Mouse (Mus musculus) C2C12 (cell line): ENCODE measurements around the gene Arhgap23. TPM values are rescaled to one million over a fixed set of nuclear protein-coding genes. Genes with fewer than 3 reads are reported as not detected.

Experiments
- H3K27me3 ChIP-seq: one replicate; pipeline ENCODE4 v1.6.1; 2011; ENCODE audit not compliant: control insufficient read depth, insufficient read depth, insufficient read length
- H3K36me3 ChIP-seq: one replicate; pipeline ENCODE4 v1.6.1; 2011; ENCODE audit not compliant: control insufficient read depth, insufficient read depth
- H3K4me3 ChIP-seq: one replicate; pipeline ENCODE4 v1.5.1; 2011; ENCODE audit warnings: mild to moderate bottlenecking, control low read depth; ENCODE audit not compliant: poor library complexity, insufficient read depth, severe bottlenecking
- H3K79me2 ChIP-seq: one replicate; pipeline ENCODE4 v1.6.1; 2011; ENCODE audit not compliant: control insufficient read depth, insufficient read depth
- H3K79me3 ChIP-seq: one replicate; pipeline ENCODE4 v1.6.1; 2011; ENCODE audit warnings: low read depth, control low read depth
- H3ac ChIP-seq: one replicate; pipeline ENCODE3; 2011; ENCODE audit warnings: low read depth; ENCODE audit not compliant: control insufficient read depth, insufficient read length
- CEBPB ChIP-seq: IDR thresholded peaks from one replicate; pipeline ENCODE4 v1.6.1; 2011; ENCODE audit warnings: low read depth, mild to moderate bottlenecking, control low read depth, moderate library complexity
- CTCF ChIP-seq: IDR thresholded peaks from one replicate; pipeline ENCODE4 v1.5.1; 2011; ENCODE audit not compliant: control insufficient read depth, insufficient read depth, insufficient read length
- FOSL1 ChIP-seq: IDR thresholded peaks from one replicate; pipeline ENCODE4 v1.8.0; 2011; ENCODE audit warnings: mild to moderate bottlenecking, low read length; ENCODE audit not compliant: poor library complexity, insufficient read depth, severe bottlenecking
- MAX ChIP-seq: IDR thresholded peaks from one replicate; pipeline ENCODE4 v1.6.1; 2011; ENCODE audit warnings: mild to moderate bottlenecking, control low read depth
- MYOD1 ChIP-seq: IDR thresholded peaks from one replicate; pipeline ENCODE4 v1.6.1; 2011; ENCODE audit warnings: low read depth; ENCODE audit not compliant: control insufficient read depth, insufficient read length
- MYOG ChIP-seq: IDR thresholded peaks from one replicate; pipeline ENCODE4 v1.6.1; 2011; ENCODE audit not compliant: control insufficient read depth, insufficient read length; ENCODE audit errors: extremely low read depth
- USF1 ChIP-seq: IDR thresholded peaks from one replicate; pipeline ENCODE4 v1.6.1; 2011; ENCODE audit warnings: low read depth, mild to moderate bottlenecking, control low read depth, moderate library complexity
- polyA plus RNA-seq: library from polyadenylated mRNA; unstranded; fragments of >200 nt; fragmentation: generic; extraction: Trizol; gene quantifications from one replicate; pipeline ENCODE4 v1.2.1, GENCODE M21; 2012; ENCODE audit warnings: missing spikeins

The Arhgap23 gene
- polyA plus RNA-seq, 1 experiment, result 23.9 TPM

GRCm38 (mm10) chr11:97534442-97535307, 119.3 kb downstream of the Arhgap23 start:
- Histone ChIP-seq H3K4me3 (no peak overlapping the region), H3K79me2 (no peaks in the 10 kb centered on the region), H3K79me3 (no peaks in the 10 kb centered on the region), H3K36me3 (no peaks in the 10 kb centered on the region), H3K27me3 (peaks cover 72% of the 10 kb centered on the region), H3ac (no peak overlapping the region)
- TF ChIP-seq FOSL1 (no peak), USF1 (no peak), MYOG (no peak), MYOD1 (no peak), CTCF (no peak), MAX (no peak), CEBPB (no peak)

GRCm38 (mm10) chr11:97535308-97535630, 119.9 kb downstream of the Arhgap23 start:
- no peak overlapping the region for H3K4me3 ChIP-seq
- no peak overlapping the region for H3ac ChIP-seq
- H3K36me3 ChIP-seq, result no peaks in the 10 kb centered on the region
- TF ChIP-seq USF1 (no peak), MYOG (no peak), FOSL1 (no peak), MAX (no peak), MYOD1 (no peak), CEBPB (no peak), CTCF (no peak)
- no peaks in the 10 kb centered on the region for H3K79me2 ChIP-seq
- peaks cover 76% of the 10 kb centered on the region for H3K27me3 ChIP-seq
- H3K79me3 ChIP-seq, result no peaks in the 10 kb centered on the region

GRCm38 (mm10) chr11:97535660-97536059, 120.3 kb downstream of the Arhgap23 start:
- TF ChIP-seq MYOG (no peak), MAX (no peak), FOSL1 (no peak), CTCF (no peak)
- H3K27me3 ChIP-seq, result peaks cover 74% of the 10 kb centered on the region
- H3K79me3 ChIP-seq, result no peaks in the 10 kb centered on the region
- no peak overlapping the region for H3K4me3 ChIP-seq
- H3K36me3 ChIP-seq, result no peaks in the 10 kb centered on the region
- no peak overlapping the region for H3ac ChIP-seq
- no peaks in the 10 kb centered on the region for H3K79me2 ChIP-seq

GRCm38 (mm10) chr11:97536083-97536747, 120.9 kb downstream of the Arhgap23 start:
- H3K4me3 ChIP-seq, result no peak overlapping the region
- no peak overlapping the region for H3ac ChIP-seq
- H3K79me2 ChIP-seq, result no peaks in the 10 kb centered on the region
- TF ChIP-seq USF1, result no peak
- TF ChIP-seq MYOD1, result no peak
- no peak for TF ChIP-seq CTCF
- no peak for TF ChIP-seq CEBPB
- no peak for TF ChIP-seq FOSL1
- TF ChIP-seq MYOG, result no peak
- no peak for TF ChIP-seq MAX
- H3K36me3 ChIP-seq, result no peaks in the 10 kb centered on the region
- H3K79me3 ChIP-seq, result no peaks in the 10 kb centered on the region
- peaks cover 76% of the 10 kb centered on the region for H3K27me3 ChIP-seq

- H3K36me3 ChIP-seq, result no peaks in the 10 kb centered on the region
- no peak overlapping the region for H3ac ChIP-seq
- no peak overlapping the region for H3K4me3 ChIP-seq
- peaks cover 82% of the 10 kb centered on the region for H3K27me3 ChIP-seq
- no peaks in the 10 kb centered on the region for H3K79me2 ChIP-seq
- H3K79me3 ChIP-seq, result no peaks in the 10 kb centered on the region
- no peak for TF ChIP-seq CTCF
- TF ChIP-seq USF1, result no peak
- no peak for TF ChIP-seq FOSL1
- no peak for TF ChIP-seq MAX
- TF ChIP-seq CEBPB, result no peak
- no peak for TF ChIP-seq MYOG
- no peak for TF ChIP-seq MYOD1
These were observed 121.7 kb downstream of the Arhgap23 start for GRCm38 (mm10) chr11:97536835-97537579.
